Mouse (Mus musculus): ENCODE measurements around the gene Vps41.

GRCm38 (mm10) chr13:18809465-18809864, 92.4 kb downstream of the Vps41 start:
- no peak for TF ChIP-seq CTCF (IDR thresholded peaks at IDR 0.05; ENCODE audit: low read depth)
- TF ChIP-seq EP300 (IDR thresholded peaks at IDR 0.05; ENCODE audit: low read depth), result no peak

All from liver, embryonic 14.5 days (tissue).